Mouse (Mus musculus) gastrocnemius, postnatal 10 days (tissue): Measurements from ENCODE around the gene Fam13a. TPM values are rescaled to one million over a fixed set of nuclear protein-coding genes. Genes with fewer than 3 reads are reported as not detected.

ENCODE experiments used
- DNase-seq: peaks from one replicate; pipeline ENCODE4 v3.0.0; 2021; ENCODE audit warnings: mixed read lengths
- long read RNA-seq, 2 experiments: library from polyadenylated mRNA; stranded (forward); transcript quantifications; one replicate each; pipeline ENCODE4 v2.0.0; 2021
- total RNA-seq, 2 experiments: library from RNA; stranded (reverse); gene quantifications; 2 replicates each; pipeline ENCODE4 v1.2.3; 2021

The Fam13a gene
- 1 to 10 TPM; 9.7 to 9.9 TPM for total RNA-seq
- long read RNA-seq, experiment 1, full-length matches to known transcripts: 4 of 5 reads
- long read RNA-seq, experiment 1, partial matches to known transcripts: 0 of 5 reads
- long read RNA-seq, experiment 1, other reads (novel, unspliced or antisense): 1 of 5 reads
- long read RNA-seq, experiment 2, full-length matches to known transcripts: 2 of 4 reads
- long read RNA-seq, experiment 2, partial matches to known transcripts: 1 of 4 reads
- long read RNA-seq, experiment 2, other reads (novel, unspliced or antisense): 1 of 4 reads

- peak; percentile 67 for DNase-seq
Measured at GRCm38 (mm10) chr6:59024164-59024724, at the start of gene Fam13a. Gene Fam13a, minus strand, starts transcription at chr6:59024549.

- no peak for DNase-seq
Measured at GRCm38 (mm10) chr6:59072096-59073060, 48.0 kb upstream of the Fam13a start.

GRCm38 (mm10) chr6:59071691-59072090 is 47.3 kb upstream of the Fam13a start:
- no peak for DNase-seq

- no peak for DNase-seq
Measured at GRCm38 (mm10) chr6:59068187-59068586, 43.8 kb upstream of the Fam13a start.

- DNase-seq: no peak
Measured at GRCm38 (mm10) chr6:59064440-59064839, 40.1 kb upstream of the Fam13a start.

GRCm38 (mm10) chr6:59053232-59053631 is 28.9 kb upstream of the Fam13a start:
- no peak for DNase-seq

- DNase-seq: no peak
Measured at GRCm38 (mm10) chr6:59039719-59040118, 15.4 kb upstream of the Fam13a start.

- DNase-seq: no peak
Measured at GRCm38 (mm10) chr6:59032748-59033147, 8.4 kb upstream of the Fam13a start.

- DNase-seq: no peak
Measured at GRCm38 (mm10) chr6:59031539-59031938, 7.2 kb upstream of the Fam13a start.

- DNase-seq: no peak
Measured at GRCm38 (mm10) chr6:59030667-59031066, 6.3 kb upstream of the Fam13a start.

GRCm38 (mm10) chr6:59030037-59030436 is 5.7 kb upstream of the Fam13a start:
- DNase-seq: no peak

- DNase-seq: no peak
Measured at GRCm38 (mm10) chr6:59028871-59029270, 4.5 kb upstream of the Fam13a start.

- no peak for DNase-seq
Measured at GRCm38 (mm10) chr6:59024806-59025205, 457 bp upstream of the Fam13a start.

GRCm38 (mm10) chr6:59023455-59024163 is 740 bp downstream of the Fam13a start:
- no peak for DNase-seq

- DNase-seq: no peak
Measured at GRCm38 (mm10) chr6:59022621-59023020, 1.7 kb downstream of the Fam13a start.

- DNase-seq: no peak
Measured at GRCm38 (mm10) chr6:59020346-59020745, 4.0 kb downstream of the Fam13a start.

- no peak for DNase-seq
Measured at GRCm38 (mm10) chr6:59019847-59020246, 4.5 kb downstream of the Fam13a start.

GRCm38 (mm10) chr6:59016336-59016832 is 8.0 kb downstream of the Fam13a start:
- no peak for DNase-seq

GRCm38 (mm10) chr6:59014760-59015159 is 9.6 kb downstream of the Fam13a start:
- no peak for DNase-seq

GRCm38 (mm10) chr6:59014088-59014759 is 10.1 kb downstream of the Fam13a start:
- no peak for DNase-seq

GRCm38 (mm10) chr6:59010792-59011191 is 13.6 kb downstream of the Fam13a start:
- no peak for DNase-seq

- DNase-seq: no peak
Measured at GRCm38 (mm10) chr6:59004630-59005029, 19.7 kb downstream of the Fam13a start.
